Mouse (Mus musculus): ENCODE data around the gene Xrn2. TPM values are rescaled to one million over a fixed set of nuclear protein-coding genes. Genes with fewer than 3 reads are reported as not detected.

The Xrn2 gene
- polyA plus RNA-seq, 1 experiment from 2014 or later = 62.9 TPM

GRCm38 (mm10) chr2:147127366-147127765 is 114.6 kb downstream of the Xrn2 start:
- 68% methylated on average over 6 of the region's 6 CpGs for WGBS
- ATAC-seq (ENCODE audit: insufficient read depth, low FRiP score, low read depth) = no peak
- Histone ChIP-seq H3K9ac (no peak overlapping the region), H3K36me3 (no peaks in the 10 kb centered on the region), H3K4me3 (replicated peaks) (no peak overlapping the region), H3K27ac (no peak overlapping the region), H3K4me1 (no peaks in the 10 kb centered on the region), H3K27me3 (replicated peaks) (no peaks in the 10 kb centered on the region), H3K4me2 (no peak overlapping the region), H3K9me3 (no peaks in the 10 kb centered on the region)

Other genes starting within 250 kb of the Xrn2 start
- 22.9 and 23.7 TPM in 2 replicates for gene Kiz, start 157.1 kb upstream of the Xrn2 start, polyA plus RNA-seq (2015; fragmentation: Nextera tagmentation; extraction: Ambion mirVana)
- not detected in 2 replicates for gene Nkx2-4, start 72.4 kb downstream of the Xrn2 start, polyA plus RNA-seq (2015; fragmentation: Nextera tagmentation; extraction: Ambion mirVana)
- gene Nkx2-2, start 181.2 kb downstream of the Xrn2 start, polyA plus RNA-seq (2015; fragmentation: Nextera tagmentation; extraction: Ambion mirVana) = 3.5 and 6.0 TPM in 2 replicates